In the genomic region with DNA sequence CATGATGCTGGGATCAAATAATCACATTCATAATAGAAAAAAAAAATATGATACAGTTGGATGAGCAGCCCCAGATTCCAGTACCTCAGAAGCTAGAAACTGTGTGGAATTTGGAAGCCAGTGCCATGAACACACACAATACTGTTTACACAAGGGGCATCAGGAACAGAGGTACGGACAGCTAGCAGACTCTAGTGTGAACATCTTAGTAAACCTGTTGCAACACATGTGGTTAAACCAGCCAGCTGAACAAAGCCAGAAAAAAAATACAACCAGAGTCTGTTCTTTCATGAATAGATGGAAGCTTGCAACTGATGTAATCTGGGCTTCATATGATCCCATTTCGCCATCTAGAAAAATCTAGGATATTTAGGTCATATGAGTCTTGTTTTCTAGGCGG, we compare ENCODE assay signal across 17 mouse cellular contexts. TPM values are rescaled to one million over a fixed set of nuclear protein-coding genes. Genes with fewer than 3 reads are reported as not detected.
DNase-seq lines count a peak whose midpoint lies in the region; ATAC-seq and TF ChIP-seq lines count a peak whose summit lies in the region.
"Had no signal": no experiment of that assay in that cellular context is flagged by ENCODE, and none has a peak within 500 bp of the region (broad histone marks: within the 10 kb centered on the region; RNA-seq: fewer than 3 reads in every experiment).

No protein-coding gene starts in this region.

- no peaks in the 10 kb centered on the region for H3K9me3 ChIP-seq in liver, postnatal 0 days (ENCODE audit: low read length)
- no peaks in the 10 kb centered on the region for H3K9me3 ChIP-seq in liver, embryonic 12.5 days (replicated peaks)
- H3K9me3 ChIP-seq in midbrain, embryonic 10.5 days (replicated peaks) = no peaks in the 10 kb centered on the region
- H3K9me3 ChIP-seq: embryonic facial prominence, embryonic 12.5 days; forebrain, embryonic 15.5 days; heart, embryonic 12.5 days; hindbrain, embryonic 10.5 days had no signal

- TF ChIP-seq EP300 in liver, postnatal 0 days (IDR thresholded peaks at IDR 0.05; ENCODE audit: low read depth) = no peak

- H3K4me3 ChIP-seq in liver, postnatal 0 days (ENCODE audit: low read depth, low read length) = no peak overlapping the region
- no peak overlapping the region for H3K4me3 ChIP-seq in liver, embryonic 12.5 days
- no peak overlapping the region for H3K4me3 ChIP-seq in midbrain, embryonic 10.5 days
- H3K4me3 ChIP-seq: embryonic facial prominence, embryonic 12.5 days; forebrain, embryonic 15.5 days; heart, embryonic 12.5 days; hindbrain, embryonic 10.5 days had no signal

- DNase-seq in liver, postnatal 0 days = no peak
- DNase-seq in cerebellum, adult 18-20 months = no peak
- DNase-seq in adrenal gland, postnatal 25 days = no peak
- no peak for DNase-seq in midbrain, embryonic 10.5 days (ENCODE audit: low spot score)
- DNase-seq: adrenal gland, postnatal 10 days; cerebellum, adult 2 months; cerebellum, postnatal 10 days; gastrocnemius, postnatal 10 days had no signal

- WGBS in liver, postnatal 0 days (ENCODE audit: insufficient replicate concordance) = 81% methylated on average over 3 of the region's 3 CpGs
- WGBS in liver, embryonic 12.5 days (ENCODE audit: insufficient replicate concordance) = 77% methylated on average over 3 of the region's 3 CpGs
- WGBS in midbrain, embryonic 10.5 days = 90% methylated on average over 3 of the region's 3 CpGs

- no peaks in the 10 kb centered on the region for H3K27me3 ChIP-seq in liver, postnatal 0 days (ENCODE audit: insufficient read depth, low read length)
- no peaks in the 10 kb centered on the region; the same call in 1 of the 2 replicates for H3K27me3 ChIP-seq in liver, embryonic 12.5 days (replicated peaks)
- H3K27me3 ChIP-seq in midbrain, embryonic 10.5 days (ENCODE audit: low read depth, poor library complexity, severe bottlenecking) = peaks cover 70% of the 10 kb centered on the region
- H3K27me3 ChIP-seq: CH12.LX; forebrain, embryonic 15.5 days; heart, embryonic 12.5 days had no signal

- H3K27ac ChIP-seq in liver, postnatal 0 days (ENCODE audit: low read depth) = no peak overlapping the region
- H3K27ac ChIP-seq in liver, embryonic 12.5 days = no peak overlapping the region
- H3K27ac ChIP-seq in midbrain, embryonic 10.5 days (replicated peaks) = no peak overlapping the region
- H3K27ac ChIP-seq: embryonic facial prominence, embryonic 12.5 days; forebrain, embryonic 15.5 days; hindbrain, embryonic 10.5 days; hindbrain, embryonic 14.5 days had no signal

- H3K9ac ChIP-seq in liver, postnatal 0 days (replicated peaks) = no peak overlapping the region
- no peak overlapping the region for H3K9ac ChIP-seq in liver, embryonic 12.5 days
- H3K9ac ChIP-seq: embryonic facial prominence, embryonic 12.5 days; forebrain, embryonic 15.5 days; heart, embryonic 12.5 days; hindbrain, embryonic 14.5 days had no signal

- no peaks in the 10 kb centered on the region for H3K4me1 ChIP-seq in liver, postnatal 0 days (ENCODE audit: insufficient read depth)
- H3K4me1 ChIP-seq in liver, embryonic 12.5 days = peaks cover 13% of the 10 kb centered on the region; the same call in 1 of the 2 replicates
- H3K4me1 ChIP-seq in midbrain, embryonic 10.5 days = no peaks in the 10 kb centered on the region
- H3K4me1 ChIP-seq: embryonic facial prominence, embryonic 12.5 days; forebrain, embryonic 15.5 days; heart, embryonic 12.5 days; hindbrain, embryonic 10.5 days had no signal

- ATAC-seq in liver, postnatal 0 days = peak; percentile 54; the same call in 1 of the 2 replicates
- ATAC-seq in liver, embryonic 12.5 days = no peak
- peak; percentile 36; the same call in 1 of the 2 replicates for ATAC-seq in common myeloid progenitor, adult 5-6 weeks (replicated peaks; ENCODE audit: low read depth, poor library complexity, severe bottlenecking)
- peak; percentile 67 for ATAC-seq in megakaryocyte progenitor cell, adult 5-6 weeks (replicated peaks; ENCODE audit: poor library complexity)
- ATAC-seq: forebrain, embryonic 15.5 days had no signal

- H3K36me3 ChIP-seq in liver, postnatal 0 days (replicated peaks; ENCODE audit: insufficient read depth, low read length) = no peaks in the 10 kb centered on the region
- no peaks in the 10 kb centered on the region for H3K36me3 ChIP-seq in liver, embryonic 12.5 days
- H3K36me3 ChIP-seq in midbrain, embryonic 10.5 days = no peaks in the 10 kb centered on the region
- H3K36me3 ChIP-seq: embryonic facial prominence, embryonic 12.5 days; forebrain, embryonic 15.5 days; heart, embryonic 12.5 days; hindbrain, embryonic 10.5 days had no signal

- no peak for TF ChIP-seq CTCF in liver, postnatal 0 days (IDR thresholded peaks at IDR 0.05; ENCODE audit: low read depth)

- H3K4me2 ChIP-seq in liver, postnatal 0 days (ENCODE audit: low read depth, low read length) = no peak overlapping the region
- H3K4me2 ChIP-seq in liver, embryonic 12.5 days = no peak overlapping the region
- H3K4me2 ChIP-seq: embryonic facial prominence, embryonic 12.5 days; forebrain, embryonic 15.5 days; heart, embryonic 12.5 days; hindbrain, embryonic 14.5 days had no signal

RNA-seq across cellular contexts. Expression of gene Acsl4, which starts 19.0 kb away (rescaled TPM):
- 14.7 and 16.7 TPM in 2 replicates for polyA plus RNA-seq in liver, postnatal 0 days (2015; fragmentation: Nextera tagmentation; extraction: Ambion mirVana)
- polyA plus RNA-seq in liver, embryonic 12.5 days (2016; fragmentation: Nextera tagmentation; extraction: Ambion mirVana) = 17.6 and 17.8 TPM in 2 replicates
- total RNA-seq in common myeloid progenitor, adult 5-6 weeks (2017) = 39.2 and 40.4 TPM in 2 replicates
- total RNA-seq in megakaryocyte progenitor cell, adult 5-6 weeks (2015) = 34.5 TPM in 2 replicates
- 27.2 and 29.8 TPM in 2 replicates for total RNA-seq in megakaryocyte progenitor cell, adult 5-6 weeks (2017)
- total RNA-seq in adrenal gland, postnatal 25 days (2021) = 426 and 439 TPM in 2 replicates
- 22.0 and 24.3 TPM in 2 replicates for polyA plus RNA-seq in midbrain, embryonic 10.5 days (2016; fragmentation: Nextera tagmentation; extraction: Ambion mirVana)

Comparison
In these comparisons a context has a peak if more than half of its experiments do, and no peak if none do; other contexts are left out.
1. RNA of gene Acsl4, which starts 19.0 kb away (total RNA-seq): 426 to 439 TPM in adrenal gland, postnatal 25 days; 39.2 to 40.4 TPM in common myeloid progenitor, adult 5-6 weeks and 27.2 to 34.5 TPM in megakaryocyte progenitor cell, adult 5-6 weeks; every median in the first group is over 10 times any median in the second.